Mouse (Mus musculus) cerebellum, adult 2 months (tissue): ENCODE data around the gene Ctbp2. TPM values are rescaled to one million over a fixed set of nuclear protein-coding genes. Genes with fewer than 3 reads are reported as not detected.

Experiments used
- DNase-seq, 2 experiments: peaks; one replicate each; pipeline ENCODE4 v3.0.0; 2021
- H3K27ac ChIP-seq: fragments of 200-500 bp; 2 replicates; pipeline ENCODE4 v1.5.1; 2012; ENCODE audit warnings: low read length, control low read depth, inconsistent platforms; ENCODE audit not compliant: insufficient read depth
- H3K27me3 ChIP-seq: fragments of 200-500 bp; 2 replicates; pipeline ENCODE4 v1.6.1; 2012; ENCODE audit warnings: inconsistent platforms, mild to moderate bottlenecking, low read length, moderate library complexity; ENCODE audit not compliant: control insufficient read depth, insufficient read depth
- H3K4me1 ChIP-seq: fragments of 200-500 bp; 2 replicates; pipeline ENCODE4 v1.6.1; 2011; ENCODE audit warnings: low read length; ENCODE audit not compliant: control insufficient read depth, insufficient read depth
- H3K4me3 ChIP-seq: fragments of 200-500 bp; replicated peaks from 2 replicates; pipeline ENCODE3; 2011; ENCODE audit warnings: mild to moderate bottlenecking, low read depth, low read length, control low read depth; ENCODE audit not compliant: insufficient read depth
- CTCF ChIP-seq: fragments of 200-500 bp; IDR thresholded peaks from 2 replicates; pipeline ENCODE4 v1.5.1; 2011; ENCODE audit warnings: low read depth, mild to moderate bottlenecking, control low read depth, low read length, moderate library complexity, borderline replicate concordance; ENCODE audit not compliant: insufficient read depth
- POLR2A ChIP-seq: fragments of 200-500 bp; IDR thresholded peaks from 2 replicates; pipeline ENCODE4 v1.6.1; 2011; ENCODE audit warnings: low read length, control low read depth, borderline replicate concordance; ENCODE audit not compliant: insufficient read depth
- WGBS: fragments of 180-500 bp; shearing (Covaris S2); methylation state at CpG from one replicate; pipeline ENCODE4 v1.1.7; 2018; 5-methylcytosine and 5-hydroxymethylcytosine counted together
- polyA plus RNA-seq: library from polyadenylated mRNA; depleted of rRNA; stranded (reverse); fragments of >200 nt; gene quantifications from 2 replicates; pipeline ENCODE4 v1.2.3, GENCODE M21; 2012

Ctbp2 gene
- polyA plus RNA-seq, 1 experiment, result 96.2 TPM

GRCm38 (mm10) chr7:133072535-133072934 is 51.6 kb downstream of the Ctbp2 start:
- TF ChIP-seq POLR2A (no peak), CTCF (no peak)
- Histone ChIP-seq H3K27me3 (no peaks in the 10 kb centered on the region), H3K4me3 (no peak overlapping the region), H3K27ac (no peak overlapping the region), H3K4me1 (peaks cover 39% of the 10 kb centered on the region)
- WGBS, result 82% methylated on average over 4 of the region's 4 CpGs
- DNase-seq, result no peak

- TF ChIP-seq POLR2A (no peak), CTCF (no peak)
- no peak for DNase-seq
- peaks cover 38% of the 10 kb centered on the region for H3K4me1 ChIP-seq
- no peaks in the 10 kb centered on the region for H3K27me3 ChIP-seq
- H3K27ac ChIP-seq, result no peak overlapping the region
- 47% methylated on average over 7 of the region's 7 CpGs for WGBS
- H3K4me3 ChIP-seq, result no peak overlapping the region
Observed at GRCm38 (mm10) chr7:133067321-133067841, 56.8 kb downstream of the Ctbp2 start.

- Histone ChIP-seq H3K4me1 (peaks cover 33% of the 10 kb centered on the region), H3K27ac (no peak overlapping the region), H3K27me3 (no peaks in the 10 kb centered on the region), H3K4me3 (no peak overlapping the region)
- WGBS, result 12% methylated on average over 6 of the region's 6 CpGs
- TF ChIP-seq POLR2A (no peak), CTCF (no peak)
- DNase-seq, result peak; percentile 55 to 80
Observed at GRCm38 (mm10) chr7:133066776-133067175, 57.4 kb downstream of the Ctbp2 start.

GRCm38 (mm10) chr7:133062055-133062454 is 62.1 kb downstream of the Ctbp2 start:
- H3K27me3 ChIP-seq, result no peaks in the 10 kb centered on the region
- H3K4me3 ChIP-seq, result no peak overlapping the region
- H3K4me1 ChIP-seq, result peaks cover 38% of the 10 kb centered on the region
- no peak overlapping the region for H3K27ac ChIP-seq
- no peak for DNase-seq
- 77% methylated on average over 3 of the region's 3 CpGs for WGBS
- TF ChIP-seq CTCF (no peak), POLR2A (no peak)

GRCm38 (mm10) chr7:133060170-133060569 is 64.0 kb downstream of the Ctbp2 start:
- Histone ChIP-seq H3K27ac (peak overlapping the region; percentile 17; the same call in 1 of the 2 replicates), H3K4me1 (peaks cover 28% of the 10 kb centered on the region), H3K27me3 (no peaks in the 10 kb centered on the region), H3K4me3 (no peak overlapping the region)
- WGBS, result 48% methylated on average over 6 of the region's 6 CpGs
- TF ChIP-seq POLR2A, result no peak
- no peak for TF ChIP-seq CTCF
- peak in 1 of 2 experiments; percentile 57 for DNase-seq

GRCm38 (mm10) chr7:133059517-133060104 is 64.5 kb downstream of the Ctbp2 start:
- TF ChIP-seq CTCF (no peak), POLR2A (no peak)
- Histone ChIP-seq H3K4me3 (no peak overlapping the region), H3K27me3 (no peaks in the 10 kb centered on the region), H3K27ac (peak overlapping the region; percentile 17; the same call in 1 of the 2 replicates), H3K4me1 (peaks cover 28% of the 10 kb centered on the region)
- 21% methylated on average over 9 of the region's 9 CpGs for WGBS
- peak in 1 of 2 experiments; percentile 47 for DNase-seq

GRCm38 (mm10) chr7:133059150-133059509 is 65.0 kb downstream of the Ctbp2 start:
- no peak overlapping the region for H3K4me3 ChIP-seq
- no peak for DNase-seq
- H3K4me1 ChIP-seq, result peaks cover 28% of the 10 kb centered on the region
- H3K27me3 ChIP-seq, result no peaks in the 10 kb centered on the region
- WGBS, result 18% methylated on average over 6 of the region's 6 CpGs
- TF ChIP-seq CTCF (no peak), POLR2A (no peak)
- H3K27ac ChIP-seq, result no peak overlapping the region

- Histone ChIP-seq H3K27me3 (no peaks in the 10 kb centered on the region), H3K4me3 (no peak overlapping the region), H3K27ac (no peak overlapping the region), H3K4me1 (peaks cover 28% of the 10 kb centered on the region)
- DNase-seq, result no peak
- whole genome bisulfite sequencing, result 57% methylated on average over 12 of the region's 12 CpGs
- TF ChIP-seq CTCF (no peak), POLR2A (no peak)
Observed at GRCm38 (mm10) chr7:133058496-133059149, 65.5 kb downstream of the Ctbp2 start.
